Mouse (Mus musculus) liver, embryonic 14 days (tissue): ENCODE measurements around the gene Abcc10. TPM values are rescaled to one million over a fixed set of nuclear protein-coding genes. Genes with fewer than 3 reads are reported as not detected.

ENCODE experiments used
- polyA plus RNA-seq: library from polyadenylated mRNA; depleted of rRNA; stranded (reverse); fragments of >200 nt; gene quantifications from 2 replicates; pipeline ENCODE4 v1.2.3, GENCODE M21; 2012; rRNA removed

Abcc10 gene
- 1.3 and 1.7 TPM in 2 replicates for polyA plus RNA-seq

DNA sequence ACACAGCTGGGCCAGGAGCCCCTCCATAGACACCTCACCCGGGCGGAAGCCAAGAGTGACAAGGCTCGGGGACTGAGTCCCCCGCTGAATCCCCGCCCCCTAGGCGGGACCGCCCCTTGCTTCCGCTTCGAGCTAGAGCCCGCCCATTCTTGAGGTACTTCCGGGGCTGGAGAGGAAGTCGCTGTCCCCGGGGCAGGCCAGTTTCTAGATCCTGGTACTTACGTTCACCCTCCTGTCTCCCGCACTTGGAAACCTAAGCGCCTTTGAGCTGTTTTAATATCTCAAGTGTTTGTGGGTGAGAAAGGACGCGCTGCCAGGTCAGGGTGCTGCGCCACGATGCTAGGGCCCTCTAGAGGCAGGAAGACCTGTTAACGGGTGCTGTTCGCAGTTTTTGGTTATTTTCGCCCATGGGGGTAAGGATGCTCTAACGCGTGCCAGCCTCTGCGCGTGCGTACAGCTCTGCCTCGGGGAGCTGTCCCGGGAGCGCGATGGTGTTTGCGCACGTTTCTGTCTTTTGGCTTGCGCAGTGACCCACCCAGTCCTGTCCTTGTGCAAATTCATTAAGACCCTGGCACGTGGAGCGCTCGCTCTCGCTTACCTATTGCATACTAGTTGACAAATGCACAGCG lies at the start of gene Abcc10:
Gene Abcc10 (minus strand): TSS at position 447 of the 629 bp plus-strand sequence.

DNA sequence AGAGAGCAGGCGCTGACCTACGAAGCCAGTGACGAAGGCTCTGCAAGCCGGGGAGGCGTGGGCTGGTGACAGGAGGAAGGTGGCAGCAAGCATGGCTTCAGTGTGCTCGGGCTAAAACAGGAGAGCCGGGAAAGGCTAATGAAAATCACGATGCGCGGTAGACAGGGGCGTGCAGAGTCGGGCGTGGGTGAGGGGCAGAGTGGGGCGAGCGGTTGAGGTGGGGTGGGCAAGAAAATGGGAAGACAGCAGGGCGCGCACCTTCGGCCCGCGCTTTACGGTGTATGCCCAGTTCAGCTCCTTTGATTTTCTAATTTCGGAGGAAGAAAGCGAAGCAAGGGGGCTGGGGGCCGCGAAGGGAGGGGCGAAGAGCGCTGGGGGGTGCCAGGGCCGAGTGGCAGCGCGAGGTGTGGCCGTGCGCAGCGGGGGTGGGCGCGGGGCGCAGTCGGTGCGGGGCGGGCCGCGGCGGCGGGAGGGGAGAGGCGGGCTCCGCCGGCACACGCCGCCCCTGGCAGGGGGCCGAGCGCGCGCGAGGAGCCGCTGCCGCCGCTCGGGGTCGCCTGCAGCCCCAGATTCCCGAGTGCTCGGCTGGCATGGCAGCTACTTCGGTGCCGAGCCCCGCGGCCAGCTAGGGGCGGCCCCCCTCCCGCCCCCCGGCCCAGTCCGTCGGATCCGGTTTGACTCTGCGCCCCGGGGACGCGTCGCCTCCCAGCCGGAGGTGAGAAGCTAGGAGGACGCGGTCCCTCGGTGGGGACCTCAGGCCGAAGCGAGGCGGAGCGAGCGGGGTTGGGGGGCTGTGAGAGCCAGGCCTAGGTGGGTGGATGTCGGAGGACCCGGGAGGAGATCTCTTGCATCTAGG lies 30.6 kb downstream of the Abcc10 start, which contains the start of gene Dlk2:
Gene Dlk2 (plus strand): TSS at position 58 of the 856 bp plus-strand sequence.

DNA sequence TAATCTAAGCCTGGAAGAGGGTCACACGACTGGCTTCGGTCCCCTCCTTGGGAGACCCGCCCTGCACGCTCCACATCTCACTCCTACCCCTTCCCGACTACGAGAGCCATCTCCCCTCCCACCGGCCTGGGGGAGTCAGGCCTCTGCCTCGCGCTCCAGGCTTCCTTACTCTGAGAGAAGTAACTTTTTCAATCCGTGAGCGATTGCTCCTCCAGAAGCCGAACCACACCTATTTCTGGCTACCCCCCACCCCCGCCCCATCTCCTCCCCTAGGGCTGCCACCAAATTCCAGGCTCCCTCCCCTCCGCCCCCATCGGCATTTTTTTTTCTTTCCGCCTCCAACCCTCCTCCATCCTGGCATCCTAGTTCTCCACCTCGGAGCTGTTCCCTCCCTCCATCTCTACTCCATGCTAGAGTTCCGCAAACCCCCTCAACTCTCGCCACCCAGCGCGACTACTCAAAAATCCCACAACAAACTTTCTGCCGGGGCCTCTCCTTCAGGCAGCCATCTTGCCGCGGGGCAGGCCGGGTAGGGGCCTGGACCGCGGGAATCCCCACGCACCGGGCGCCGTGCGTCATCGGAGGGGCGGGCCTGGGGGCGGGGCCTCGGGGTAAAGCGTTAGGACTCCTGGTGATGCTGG lies 45.5 kb downstream of the Abcc10 start, which contains the start of gene Tjap1:
Gene Tjap1 (minus strand): TSS at position 544 of the 641 bp plus-strand sequence.

DNA sequence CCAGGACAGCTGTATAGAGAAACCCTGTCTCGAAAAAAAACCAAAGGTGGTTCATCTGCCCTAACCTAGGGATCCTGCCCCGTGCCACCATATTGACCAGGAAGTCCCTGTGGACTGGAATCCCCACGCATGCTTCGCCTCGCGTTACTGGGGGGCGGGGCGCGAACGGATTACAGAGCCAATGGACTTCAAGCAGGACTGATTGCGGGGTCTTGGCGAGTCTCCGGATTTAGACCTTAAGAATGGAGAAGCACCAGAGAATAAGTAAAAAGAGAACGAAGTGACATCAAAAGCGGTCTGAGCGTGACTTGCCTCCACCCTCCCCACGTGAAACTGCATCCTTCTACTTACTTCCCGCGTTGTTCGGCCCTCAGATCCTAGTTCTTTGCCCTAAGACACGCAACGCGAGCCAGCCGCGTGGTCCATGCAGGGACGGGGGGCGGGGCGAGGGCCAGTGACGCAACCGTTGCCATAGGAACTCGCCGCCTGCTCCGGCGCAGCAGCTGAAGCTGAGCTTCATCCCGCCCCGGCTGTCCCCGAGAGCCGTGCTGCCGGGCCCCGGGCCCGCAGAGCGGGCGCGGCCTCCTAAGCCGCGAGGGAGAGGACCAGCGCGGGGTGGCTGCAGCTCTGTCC lies 74.6 kb downstream of the Abcc10 start, which contains the start of gene Lrrc73:
Gene Lrrc73 (plus strand): TSS at position 80 of the 633 bp plus-strand sequence.

Other genes with a start within 250 kb of the Abcc10 start
- gene Mrps18a, start 217.4 kb downstream of the Abcc10 start, polyA plus RNA-seq: 30.0 and 30.5 TPM in 2 replicates
- gene Rsph9, start 184.1 kb downstream of the Abcc10 start, polyA plus RNA-seq: 0.49 and 0.74 TPM in 2 replicates
- 21.0 and 26.9 TPM in 2 replicates for gene Mad2l1bp, start 174.8 kb downstream of the Abcc10 start, polyA plus RNA-seq
- gene Gtpbp2, start 167.3 kb downstream of the Abcc10 start, polyA plus RNA-seq: 86.6 and 95.2 TPM in 2 replicates
- 9.0 and 10.6 TPM in 2 replicates for gene Polh, start 125.7 kb downstream of the Abcc10 start, polyA plus RNA-seq
- 14.0 and 17.2 TPM in 2 replicates for gene Xpo5, start 125.6 kb downstream of the Abcc10 start, polyA plus RNA-seq
- gene Polr1c, start 80.3 kb downstream of the Abcc10 start, polyA plus RNA-seq: 39.7 and 46.5 TPM in 2 replicates
- 18.4 and 21.3 TPM in 2 replicates for gene Yipf3, start 80.3 kb downstream of the Abcc10 start, polyA plus RNA-seq
- gene Lrrc73, start 74.8 kb downstream of the Abcc10 start, polyA plus RNA-seq: 0.16 and 0.18 TPM in 2 replicates
- 10.6 and 11.4 TPM in 2 replicates for gene Tjap1, start 45.3 kb downstream of the Abcc10 start, polyA plus RNA-seq
- gene Dlk2, start 30.9 kb downstream of the Abcc10 start, polyA plus RNA-seq: 0.01 and 0.06 TPM in 2 replicates
- gene Zfp318, start 55.4 kb upstream of the Abcc10 start, polyA plus RNA-seq: 2.3 and 2.6 TPM in 2 replicates
- gene Crip3, start 100.6 kb upstream of the Abcc10 start, polyA plus RNA-seq: 0.13 and 0.15 TPM in 2 replicates
- not detected in 2 replicates for gene Slc22a7, start 110.1 kb upstream of the Abcc10 start, polyA plus RNA-seq
- 0.01 TPM in 2 replicates for gene Ttbk1, start 159.3 kb upstream of the Abcc10 start, polyA plus RNA-seq
- 14.7 and 15.5 TPM in 2 replicates for gene Dnph1, start 168.4 kb upstream of the Abcc10 start, polyA plus RNA-seq
- 0.53 and 0.63 TPM in 2 replicates for gene Cul9, start 218.0 kb upstream of the Abcc10 start, polyA plus RNA-seq
- 15.7 and 15.8 TPM in 2 replicates for gene Srf, start 227.8 kb upstream of the Abcc10 start, polyA plus RNA-seq